Mouse (Mus musculus): ENCODE measurements around the gene Oxtr. TPM values are rescaled to one million over a fixed set of nuclear protein-coding genes. Genes with fewer than 3 reads are reported as not detected.

The Oxtr gene
- polyA plus RNA-seq, 1 experiment from 2014 or later: 0.51 TPM

DNA sequence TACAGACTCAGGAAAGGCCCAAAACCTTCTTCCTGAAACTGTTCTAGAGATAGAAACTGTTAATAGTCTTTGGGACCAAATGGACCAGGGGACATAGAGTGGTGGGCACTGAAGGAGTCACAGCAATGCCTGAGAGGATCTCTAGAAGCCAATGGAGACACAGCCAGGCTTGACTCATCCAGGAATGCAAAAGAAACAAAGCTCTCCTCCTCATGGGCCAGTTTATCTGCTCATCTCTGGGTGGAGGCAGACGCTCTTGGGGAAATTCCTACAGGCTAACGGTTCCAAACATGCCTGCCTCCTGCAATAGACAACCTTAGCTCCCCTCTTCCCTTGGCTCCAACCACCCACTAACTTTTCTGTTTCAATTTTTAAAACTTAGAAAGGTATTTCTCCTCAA is 7.7 kb upstream of the Oxtr start:
- Histone ChIP-seq H3K4me3 (no peak overlapping the region), H3K36me3 (no peaks in the 10 kb centered on the region), H3K4me1 (replicated peaks) (no peaks in the 10 kb centered on the region), H3K4me2 (no peak overlapping the region), H3K9ac (no peak overlapping the region), H3K27ac (no peak overlapping the region), H3K27me3 (peaks cover 17% of the 10 kb centered on the region), H3K9me3 (no peaks in the 10 kb centered on the region)
- 64% methylated on average over 2 of the region's 2 CpGs for WGBS
- ATAC-seq (ENCODE audit: low FRiP score): no peak

DNA sequence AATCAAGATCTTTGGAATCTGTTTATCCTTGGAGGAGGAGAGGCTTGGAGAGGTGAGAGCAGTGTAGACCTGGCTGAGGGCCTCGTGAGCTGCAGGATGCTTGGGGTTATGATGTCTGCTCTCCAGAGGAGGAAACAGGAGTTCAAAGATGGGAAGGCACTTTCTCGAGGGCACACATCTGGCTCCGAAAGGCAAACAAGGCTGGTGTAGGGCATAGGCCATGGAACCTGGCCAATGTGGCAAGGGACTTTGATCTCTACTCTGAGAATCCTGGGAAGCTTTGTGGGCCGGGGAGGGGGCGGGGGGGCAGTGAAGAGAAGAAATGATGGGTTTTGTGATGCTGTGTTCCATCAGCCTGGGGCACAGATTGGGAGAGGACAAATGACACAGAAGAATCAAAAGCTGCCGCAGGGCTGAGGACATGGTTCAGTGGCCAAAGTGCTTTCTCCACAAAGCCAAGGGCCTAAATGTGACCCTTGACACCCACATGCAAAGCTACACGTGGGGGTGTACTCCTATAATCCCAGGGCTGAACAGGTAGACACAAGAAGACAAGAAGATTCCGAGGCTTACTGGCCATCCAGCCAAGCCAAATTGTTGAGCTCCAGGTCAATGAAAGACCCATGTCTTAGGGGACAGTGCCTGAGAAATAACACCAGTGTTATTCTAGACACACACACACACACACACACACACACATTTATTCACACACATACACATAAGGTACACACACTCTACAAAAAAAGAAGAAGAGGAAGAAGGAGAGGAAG is 6.7 kb upstream of the Oxtr start:
- no peak overlapping the region for H3K27ac ChIP-seq
- H3K4me2 ChIP-seq: no peak overlapping the region
- no peaks in the 10 kb centered on the region for H3K9me3 ChIP-seq
- H3K9ac ChIP-seq: no peak overlapping the region
- no peaks in the 10 kb centered on the region for H3K36me3 ChIP-seq
- H3K4me1 ChIP-seq (replicated peaks): no peaks in the 10 kb centered on the region
- WGBS: 75% methylated on average over 8 of the region's 8 CpGs
- no peak overlapping the region for H3K4me3 ChIP-seq
- no peak for ATAC-seq (ENCODE audit: low FRiP score)
- H3K27me3 ChIP-seq: peaks cover 27% of the 10 kb centered on the region

DNA sequence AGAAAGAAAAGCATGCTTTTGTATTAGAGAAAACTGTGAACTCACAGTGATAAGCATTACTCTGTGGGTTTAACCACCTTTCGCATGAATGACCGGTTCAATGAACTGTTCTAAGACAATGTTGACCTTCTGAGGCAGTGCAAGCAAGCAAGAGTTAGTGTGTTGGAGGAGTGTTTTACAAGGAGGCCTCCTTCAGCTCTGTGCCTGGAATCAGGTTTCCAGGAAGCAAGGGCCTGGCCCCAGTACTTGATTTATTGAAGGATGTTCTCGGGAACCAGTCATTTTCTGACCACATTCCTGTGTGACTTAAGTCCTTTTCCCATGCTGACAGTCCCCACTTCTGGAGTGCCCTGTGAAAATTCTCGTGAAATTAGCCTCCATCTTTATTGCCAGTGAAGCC is 5.5 kb upstream of the Oxtr start:
- no peak overlapping the region for H3K4me2 ChIP-seq
- H3K9me3 ChIP-seq: no peaks in the 10 kb centered on the region
- H3K4me1 ChIP-seq (replicated peaks): peaks cover 6% of the 10 kb centered on the region
- no peak overlapping the region for H3K9ac ChIP-seq
- H3K27me3 ChIP-seq: peaks cover 35% of the 10 kb centered on the region
- no peak overlapping the region for H3K4me3 ChIP-seq
- no peak overlapping the region for H3K27ac ChIP-seq
- H3K36me3 ChIP-seq: no peaks in the 10 kb centered on the region
- WGBS: 64% methylated on average over 4 of the region's 4 CpGs
- ATAC-seq (ENCODE audit: low FRiP score): no peak

DNA sequence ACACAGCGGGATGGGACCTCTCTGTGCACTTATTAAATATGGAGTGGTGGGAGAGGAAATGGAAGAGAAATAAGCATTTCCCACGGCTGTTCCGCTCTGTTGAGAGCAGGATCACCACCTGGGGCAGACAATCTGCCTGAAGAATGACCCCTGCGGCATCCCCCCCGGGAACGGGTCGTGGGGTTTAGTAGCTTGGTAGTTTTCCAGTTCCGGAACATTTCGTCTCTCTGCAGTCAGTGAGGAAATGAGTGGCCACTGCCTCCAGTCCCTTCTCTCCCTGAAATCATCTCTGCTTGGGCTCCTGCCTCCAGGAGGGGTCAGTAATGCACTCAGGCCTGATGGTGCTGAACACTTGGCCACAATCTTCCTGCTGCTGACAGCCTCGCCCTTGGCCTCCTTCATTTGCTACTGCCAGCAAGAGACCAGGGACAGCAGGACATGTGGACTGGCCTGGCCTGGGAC is 4.9 kb upstream of the Oxtr start:
- H3K36me3 ChIP-seq: no peaks in the 10 kb centered on the region
- H3K9me3 ChIP-seq: no peaks in the 10 kb centered on the region
- H3K4me3 ChIP-seq: no peak overlapping the region
- no peak overlapping the region for H3K27ac ChIP-seq
- no peak overlapping the region for H3K4me2 ChIP-seq
- H3K4me1 ChIP-seq (replicated peaks): peaks cover 12% of the 10 kb centered on the region
- H3K9ac ChIP-seq: no peak overlapping the region
- WGBS: 59% methylated on average over 10 of the region's 10 CpGs
- ATAC-seq (ENCODE audit: low FRiP score): no peak
- H3K27me3 ChIP-seq: peaks cover 41% of the 10 kb centered on the region

DNA sequence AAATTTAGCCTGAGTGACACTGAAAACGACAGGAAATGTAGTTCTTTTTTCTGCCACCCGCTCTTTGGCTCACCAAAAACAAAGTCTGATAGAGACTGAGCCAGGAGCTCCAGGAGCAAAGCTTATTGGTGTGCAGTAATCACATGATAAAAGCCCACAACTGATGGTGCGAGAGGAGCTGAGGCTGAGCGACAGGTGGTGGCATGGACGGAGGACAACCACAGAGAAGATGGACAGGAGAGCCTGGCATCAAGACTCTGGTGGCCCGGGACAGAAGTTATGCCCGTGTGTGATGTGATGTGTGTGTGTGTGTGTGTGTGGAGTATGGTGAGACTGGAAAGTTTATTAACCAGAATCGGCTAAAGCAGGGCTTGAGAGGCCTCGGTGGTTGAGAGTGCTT is 3.6 kb upstream of the Oxtr start:
- Histone ChIP-seq H3K36me3 (no peaks in the 10 kb centered on the region), H3K27ac (no peak overlapping the region), H3K4me2 (no peak overlapping the region), H3K9ac (no peak overlapping the region), H3K4me1 (replicated peaks) (peaks cover 22% of the 10 kb centered on the region), H3K4me3 (no peak overlapping the region), H3K9me3 (no peaks in the 10 kb centered on the region), H3K27me3 (peaks cover 54% of the 10 kb centered on the region)
- WGBS: 92% methylated on average over 9 of the region's 9 CpGs
- ATAC-seq (ENCODE audit: low FRiP score): no peak

DNA sequence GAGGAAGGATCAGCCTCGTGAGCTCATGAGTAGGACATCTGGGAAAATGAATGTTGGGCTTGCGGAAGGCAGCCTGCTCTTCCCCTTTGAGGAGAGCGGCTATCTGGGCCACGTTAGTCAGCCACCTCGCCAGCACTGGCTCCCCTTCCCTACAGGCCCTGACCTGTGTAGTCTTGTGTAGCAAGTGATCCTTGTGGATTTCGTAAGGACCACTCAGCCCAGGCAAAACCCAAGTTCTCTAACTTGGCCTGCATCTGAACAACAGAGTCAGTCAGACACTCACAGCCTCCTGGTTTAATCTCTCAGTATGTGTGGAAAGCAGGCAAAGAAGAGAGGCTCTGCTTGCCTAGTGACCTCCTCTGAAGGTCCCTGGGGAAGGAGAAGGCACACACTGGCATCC is 2.9 kb upstream of the Oxtr start:
- 87% methylated on average over 6 of the region's 6 CpGs for WGBS
- Histone ChIP-seq H3K4me1 (replicated peaks) (peaks cover 22% of the 10 kb centered on the region), H3K4me3 (no peak overlapping the region), H3K27me3 (peaks cover 61% of the 10 kb centered on the region), H3K36me3 (no peaks in the 10 kb centered on the region), H3K9ac (no peak overlapping the region), H3K4me2 (no peak overlapping the region), H3K27ac (no peak overlapping the region), H3K9me3 (no peaks in the 10 kb centered on the region)
- ATAC-seq (ENCODE audit: low FRiP score): no peak

DNA sequence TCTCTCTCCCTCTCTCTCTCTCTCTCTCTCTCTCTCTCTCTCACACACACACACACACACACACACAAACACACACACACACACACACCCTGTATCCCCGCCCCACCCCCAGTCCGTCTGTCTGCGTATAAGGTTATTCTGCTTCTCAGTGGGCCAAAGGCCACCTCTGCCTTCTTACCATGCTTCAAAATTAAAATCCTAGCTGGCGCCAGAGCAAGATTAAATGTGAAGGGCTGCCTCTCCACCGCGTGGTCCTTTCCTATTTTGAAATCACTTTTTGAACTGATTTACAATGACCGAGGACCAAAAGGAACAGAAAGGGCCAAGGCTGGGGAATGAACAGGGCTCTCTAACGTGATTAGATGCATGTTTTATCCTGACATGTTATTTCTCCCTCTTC is 1.8 kb upstream of the Oxtr start:
- 75% methylated on average over 8 of the region's 8 CpGs for WGBS
- no peak overlapping the region for H3K27ac ChIP-seq
- ATAC-seq (ENCODE audit: low FRiP score): no peak

DNA sequence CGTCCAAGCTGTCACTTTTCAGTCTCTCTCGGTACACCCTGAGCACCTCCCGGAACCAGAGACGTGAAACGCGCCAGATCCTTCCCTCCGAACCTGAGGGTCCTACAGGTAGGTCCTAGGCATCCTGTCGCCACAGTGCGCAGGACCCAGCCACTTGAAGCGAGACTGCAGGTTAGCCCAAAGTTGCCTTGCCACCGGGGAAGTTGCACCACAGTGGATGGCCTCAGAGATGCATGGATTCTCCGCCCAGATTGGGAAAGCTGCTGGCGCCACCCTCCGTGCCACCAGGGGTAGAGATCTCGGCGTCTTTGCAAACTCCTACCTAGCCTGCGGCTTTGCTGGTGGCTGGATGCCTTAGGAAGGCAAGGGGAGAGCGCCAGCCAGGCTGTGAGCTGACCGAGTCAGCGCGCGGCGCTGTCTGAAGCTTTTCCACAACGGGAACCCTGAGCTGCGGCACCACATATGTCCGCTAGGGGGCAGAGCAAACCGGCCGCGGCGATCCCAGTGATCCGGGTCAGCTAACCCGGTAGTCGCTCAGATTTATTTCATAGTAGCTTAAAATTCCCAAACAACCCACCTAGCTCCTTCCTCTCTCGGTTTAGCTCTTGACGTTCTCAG is 991 bp upstream of the Oxtr start:
- Histone ChIP-seq H3K4me2 (peak overlapping the region; percentile 69), H3K9ac (peak overlapping the region; percentile 70), H3K9me3 (no peaks in the 10 kb centered on the region), H3K4me3 (peak overlapping the region; percentile 41), H3K4me1 (replicated peaks) (peaks cover 22% of the 10 kb centered on the region), H3K36me3 (no peaks in the 10 kb centered on the region), H3K27ac (no peak overlapping the region), H3K27me3 (peaks cover 75% of the 10 kb centered on the region)
- 2% methylated on average over 35 of the region's 35 CpGs for WGBS
- peak; percentile 67 for ATAC-seq (ENCODE audit: low FRiP score)

More for the DNA sequence above, 1.8 kb upstream of the Oxtr start:
- Histone ChIP-seq H3K4me2 (no peak overlapping the region), H3K4me3 (no peak overlapping the region), H3K4me1 (replicated peaks) (peaks cover 22% of the 10 kb centered on the region), H3K27me3 (peaks cover 68% of the 10 kb centered on the region), H3K36me3 (no peaks in the 10 kb centered on the region), H3K9me3 (no peaks in the 10 kb centered on the region), H3K9ac (no peak overlapping the region)

DNA sequence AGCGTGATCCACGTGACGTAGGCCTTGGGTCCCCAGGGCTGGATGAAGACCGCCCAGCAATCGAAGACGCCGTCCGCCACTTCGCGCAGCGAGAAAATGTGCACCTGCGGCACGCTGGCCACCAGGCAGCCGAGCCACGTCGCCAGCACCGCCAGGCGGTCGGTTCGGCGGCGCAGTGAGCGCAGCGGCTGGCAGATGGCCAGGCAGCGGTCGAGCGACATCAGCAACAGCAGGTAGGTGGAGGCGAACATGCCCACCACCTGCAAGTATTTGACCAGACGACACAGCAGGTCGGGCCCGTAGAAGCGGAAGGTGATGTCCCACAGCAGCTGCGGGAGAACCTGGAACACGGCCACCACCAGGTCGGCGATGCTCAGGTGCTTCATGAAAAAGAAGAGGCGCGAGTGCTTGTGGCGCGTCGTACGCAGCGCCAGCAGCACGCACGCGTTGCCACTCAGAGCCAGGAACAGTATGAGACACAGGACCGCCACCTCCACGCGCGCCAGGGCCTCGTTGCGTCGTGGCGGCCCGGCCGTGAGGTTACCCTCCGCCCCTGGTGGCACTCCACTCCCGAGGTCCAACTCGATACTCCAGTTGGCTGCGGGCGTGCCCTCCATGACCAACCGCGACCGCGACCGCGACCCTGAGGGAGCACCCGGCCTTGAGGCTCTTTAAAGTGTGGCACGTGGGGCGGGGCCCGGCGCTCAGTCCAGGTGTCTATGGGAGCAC is 398 bp downstream of the Oxtr start:
- Histone ChIP-seq H3K27me3 (peaks cover 77% of the 10 kb centered on the region), H3K4me2 (peak overlapping the region; percentile 69), H3K27ac (no peak overlapping the region), H3K4me1 (replicated peaks) (peaks cover 22% of the 10 kb centered on the region), H3K36me3 (no peaks in the 10 kb centered on the region), H3K9ac (peak overlapping the region; percentile 56), H3K9me3 (no peaks in the 10 kb centered on the region), H3K4me3 (peak overlapping the region; percentile 41)
- WGBS: 5% methylated on average over 72 of the region's 72 CpGs
- peak; percentile 42 for ATAC-seq (ENCODE audit: low FRiP score)

DNA sequence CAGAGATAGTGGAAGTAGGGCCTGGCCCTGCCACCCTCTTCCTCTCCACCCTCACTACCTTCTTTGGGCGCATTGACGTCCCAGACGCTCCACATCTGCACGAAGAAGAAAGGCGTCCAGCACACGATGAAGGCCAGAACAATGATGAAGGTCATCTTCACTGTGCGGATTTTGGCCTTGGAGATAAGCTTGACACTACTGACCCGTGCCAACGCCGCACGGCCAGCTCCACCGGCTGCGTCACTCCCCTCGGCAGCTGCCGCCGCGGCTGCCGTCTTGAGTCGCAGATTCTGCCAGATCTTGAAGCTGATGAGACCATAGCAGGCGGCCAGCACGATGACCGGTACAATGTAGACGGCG is 942 bp downstream of the Oxtr start:
- WGBS: 30% methylated on average over 24 of the region's 24 CpGs
- Histone ChIP-seq H3K36me3 (no peaks in the 10 kb centered on the region), H3K4me3 (peak overlapping the region; percentile 41), H3K9ac (peak overlapping the region; percentile 56; the same call in 1 of the 2 replicates), H3K4me1 (replicated peaks) (peaks cover 22% of the 10 kb centered on the region), H3K9me3 (no peaks in the 10 kb centered on the region), H3K27me3 (peaks cover 77% of the 10 kb centered on the region), H3K4me2 (peak overlapping the region; percentile 69), H3K27ac (no peak overlapping the region)
- no peak for ATAC-seq (ENCODE audit: low FRiP score)

DNA sequence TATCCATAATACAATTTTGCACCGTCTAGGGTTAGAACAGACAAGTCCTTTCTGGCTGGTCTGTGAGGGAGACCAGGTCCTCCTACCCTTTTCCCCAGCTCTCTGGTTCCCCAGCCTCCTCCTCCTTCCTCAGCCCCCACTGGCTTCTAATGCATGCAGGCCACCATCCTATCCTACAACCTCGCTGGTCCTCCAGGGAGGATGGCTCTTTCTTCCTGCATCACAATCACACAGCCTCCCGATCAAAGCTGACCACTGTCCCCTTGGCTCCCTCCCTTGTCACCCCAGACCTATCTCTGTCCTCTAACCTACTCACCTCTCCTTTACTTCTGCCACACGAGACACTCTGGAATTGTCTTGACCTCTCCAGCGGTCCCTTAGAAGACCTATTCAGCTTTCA is 1.8 kb downstream of the Oxtr start:
- Histone ChIP-seq H3K36me3 (no peaks in the 10 kb centered on the region), H3K4me1 (replicated peaks) (peaks cover 22% of the 10 kb centered on the region), H3K9me3 (no peaks in the 10 kb centered on the region), H3K27ac (no peak overlapping the region), H3K4me3 (no peak overlapping the region), H3K27me3 (peaks cover 73% of the 10 kb centered on the region), H3K4me2 (no peak overlapping the region), H3K9ac (no peak overlapping the region)
- no peak for ATAC-seq (ENCODE audit: low FRiP score)
- 83% methylated on average over 5 of the region's 5 CpGs for WGBS

DNA sequence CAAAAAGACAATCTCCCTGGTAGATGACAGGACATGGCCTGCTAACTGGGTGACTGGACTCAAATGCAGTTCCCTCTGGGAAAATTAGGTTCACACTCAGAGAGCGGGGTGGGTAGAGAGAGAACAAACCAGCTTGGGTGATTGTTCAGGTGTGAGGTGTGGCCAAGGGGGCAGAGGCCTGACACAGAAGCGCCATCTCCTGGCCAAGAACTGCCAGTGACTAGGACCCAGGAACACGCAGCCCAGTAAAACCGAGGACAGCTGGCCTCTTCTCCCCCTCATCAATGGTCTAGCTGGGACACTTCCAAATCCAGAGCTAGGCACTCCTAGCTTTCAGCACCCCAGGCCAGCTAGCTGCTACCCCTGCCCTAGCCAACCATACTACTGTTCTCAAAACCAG is 5.4 kb downstream of the Oxtr start:
- 5% methylated on average over 4 of the region's 4 CpGs for WGBS
- peaks cover 51% of the 10 kb centered on the region for H3K27me3 ChIP-seq
- 0 out of 2 replicates have a peak overlapping the region, but pooled peaks have one; percentile 10 for H3K27ac ChIP-seq
- no peak for ATAC-seq (ENCODE audit: low FRiP score)
- H3K4me2 ChIP-seq: no peak overlapping the region
- H3K36me3 ChIP-seq: no peaks in the 10 kb centered on the region
- H3K9ac ChIP-seq: no peak overlapping the region
- H3K4me3 ChIP-seq: no peak overlapping the region
- peaks cover 7% of the 10 kb centered on the region for H3K4me1 ChIP-seq (replicated peaks)
- H3K9me3 ChIP-seq: no peaks in the 10 kb centered on the region
